Mouse (Mus musculus) MEL (cell line): ENCODE measurements around the gene Wee1.

ENCODE experiments used
- CTCF ChIP-seq, 3 experiments: IDR thresholded peaks in 2 of 3; conservative IDR thresholded peaks in 1 of 3; 2 replicates each; pipeline ENCODE4 v1.5.1; 2011 to 2012; ENCODE audit warnings: low read length in 3 of 3, low read depth in 2 of 3, mild to moderate bottlenecking in 2 of 3, improper control_type of control experiment in 1 of 3, inconsistent platforms in 1 of 3, mixed read lengths in 1 of 3, moderate library complexity in 1 of 3; ENCODE audit not compliant: control insufficient read depth in 1 of 3, insufficient read depth in 1 of 3, poor library complexity in 1 of 3, severe bottlenecking in 1 of 3
- EP300 ChIP-seq, 2 experiments: IDR thresholded peaks; 2 replicates each; pipeline ENCODE4 v1.6.1; 2011; ENCODE audit warnings: improper control_type of control experiment in 2 of 2, low read length in 2 of 2, low read depth in 1 of 2, mild to moderate bottlenecking in 1 of 2
- GATA1 ChIP-seq: IDR thresholded peaks from 2 replicates; pipeline ENCODE4 v1.6.1; 2011; ENCODE audit warnings: low read depth, low read length, improper control_type of control experiment
- MAFK ChIP-seq: IDR thresholded peaks from 2 replicates; pipeline ENCODE4 v1.6.1; 2011; ENCODE audit warnings: low read depth, mild to moderate bottlenecking, low read length, improper control_type of control experiment, borderline replicate concordance
- MAX ChIP-seq: IDR thresholded peaks from 2 replicates; pipeline ENCODE4 v1.6.1; 2011; ENCODE audit warnings: low read length, improper control_type of control experiment
- MAZ ChIP-seq: IDR thresholded peaks from 2 replicates; pipeline ENCODE4 v1.6.1; 2012; ENCODE audit warnings: low read depth, mild to moderate bottlenecking, inconsistent platforms, low read length, improper control_type of control experiment
- MEF2A ChIP-seq: IDR thresholded peaks from 2 replicates; pipeline ENCODE4 v1.6.1; 2014; ENCODE audit warnings: low read depth, mild to moderate bottlenecking, inconsistent platforms, low read length, improper control_type of control experiment; ENCODE audit not compliant: poor library complexity, insufficient replicate concordance, severe bottlenecking; ENCODE audit errors: extremely low read depth
- MYB ChIP-seq: IDR thresholded peaks from 2 replicates; pipeline ENCODE4 v1.6.1; 2011; ENCODE audit warnings: mild to moderate bottlenecking, low read depth, low read length, improper control_type of control experiment
- NELFE ChIP-seq: IDR thresholded peaks from 2 replicates; pipeline ENCODE4 v1.6.1; 2011; ENCODE audit warnings: low read depth, low read length, improper control_type of control experiment
- POLR2A ChIP-seq, 2 experiments: IDR thresholded peaks; 2 replicates each; pipeline ENCODE4 v1.6.1; 2011 to 2012; ENCODE audit warnings: low read length in 2 of 2, mild to moderate bottlenecking in 2 of 2, control low read depth in 1 of 2, improper control_type of control experiment in 1 of 2, low read depth in 1 of 2, moderate library complexity in 1 of 2; ENCODE audit not compliant: control insufficient read depth in 1 of 2, insufficient read depth in 1 of 2, poor library complexity in 1 of 2
- TBP ChIP-seq: IDR thresholded peaks from 2 replicates; pipeline ENCODE4 v1.8.0; 2011; ENCODE audit warnings: low read depth, low read length, improper control_type of control experiment
- TCF12 ChIP-seq: IDR thresholded peaks from 2 replicates; pipeline ENCODE4 v1.6.1; 2014; ENCODE audit warnings: low read depth, mild to moderate bottlenecking, inconsistent platforms, low read length, improper control_type of control experiment, moderate library complexity
- UBTF ChIP-seq: IDR thresholded peaks from 2 replicates; pipeline ENCODE4 v1.6.1; 2012; ENCODE audit warnings: low read depth, mild to moderate bottlenecking, inconsistent platforms, low read length, improper control_type of control experiment, moderate library complexity, borderline replicate concordance; ENCODE audit not compliant: insufficient read depth

DNA sequence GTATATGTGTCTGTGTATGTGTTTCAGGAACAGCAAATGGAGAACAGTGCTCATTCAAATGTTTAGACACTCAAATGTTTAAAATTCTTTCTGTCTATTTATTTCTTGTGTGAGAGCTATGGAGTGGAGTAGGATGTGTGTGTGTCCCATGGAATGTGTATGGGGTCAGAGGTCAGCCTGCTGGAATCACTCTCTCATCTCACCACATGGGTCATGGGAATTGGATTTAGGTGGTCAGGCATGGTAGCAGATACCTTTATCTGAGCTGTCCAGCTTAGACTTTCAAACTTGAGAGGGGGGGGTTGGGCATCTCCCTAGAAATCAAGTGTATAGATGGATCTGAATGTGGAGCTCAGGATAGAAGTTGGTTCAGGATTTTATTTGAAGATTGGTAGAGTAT is 38.8 kb downstream of the Wee1 start:
- no peak for TF ChIP-seq EP300 (IDR thresholded peaks at IDR 0.05; ENCODE audit: low read depth in 1 of 2, low read length in 2 of 2)
- no peak for TF ChIP-seq TBP
- TF ChIP-seq NELFE: no peak
- TF ChIP-seq CTCF (IDR thresholded peaks at IDR 0.05 in 2 of 3, conservative IDR thresholded peaks at IDR 0.05 in 1 of 3; ENCODE audit: control insufficient read depth in 1 of 3, insufficient read depth in 1 of 3, low read depth in 2 of 3, low read length in 3 of 3, poor library complexity in 1 of 3, severe bottlenecking in 1 of 3): no peak
- TF ChIP-seq MAFK: no peak
- no peak for TF ChIP-seq MYB
- no peak for TF ChIP-seq TCF12
- no peak for TF ChIP-seq GATA1
- TF ChIP-seq POLR2A (IDR thresholded peaks at IDR 0.05; ENCODE audit: control insufficient read depth in 1 of 2, insufficient read depth in 1 of 2, low read depth in 1 of 2, low read length in 2 of 2, poor library complexity in 1 of 2): no peak
- TF ChIP-seq MEF2A: no peak
- no peak for TF ChIP-seq UBTF
- no peak for TF ChIP-seq MAZ
- no peak for TF ChIP-seq MAX
